Mouse (Mus musculus) embryonic facial prominence, embryonic 11.5 days (tissue): ENCODE measurements around the gene Bach2. TPM values are rescaled to one million over a fixed set of nuclear protein-coding genes. Genes with fewer than 3 reads are reported as not detected.

Experiments used
- ATAC-seq: fragments of 200-750 bp; cut with Nextera tagmentation; replicated peaks from 2 replicates; pipeline ENCODE4 v1.8.0; 2017; ENCODE audit warnings: low read depth; ENCODE audit not compliant: insufficient number of reproducible peaks, low FRiP score, low TSS enrichment
- DNase-seq: peaks from one replicate; pipeline ENCODE4 v3.0.0-alpha.2; 2015; ENCODE audit warnings: low spot score
- H3K27ac ChIP-seq: fragments of 300-500 bp; sonication (generic); replicated peaks from 2 replicates; pipeline ENCODE4 v1.5.1; 2014; ENCODE audit warnings: mild to moderate bottlenecking, low read depth, low read length, control low read depth
- H3K27me3 ChIP-seq: fragments of 300-500 bp; sonication (generic); 2 replicates; pipeline ENCODE4 v1.6.1; 2014; ENCODE audit warnings: mild to moderate bottlenecking, low read length, moderate library complexity, mixed read lengths; ENCODE audit not compliant: control insufficient read depth, insufficient read depth
- H3K36me3 ChIP-seq: fragments of 300-500 bp; sonication (generic); replicated peaks from 2 replicates; pipeline ENCODE4 v1.6.1; 2014; ENCODE audit warnings: low read depth, mild to moderate bottlenecking, low read length, moderate library complexity, mixed read lengths; ENCODE audit not compliant: control insufficient read depth, insufficient read depth
- H3K4me1 ChIP-seq: fragments of 300-500 bp; sonication (generic); 2 replicates; pipeline ENCODE4 v1.6.1; 2014; ENCODE audit warnings: low read length, mixed read lengths; ENCODE audit not compliant: control insufficient read depth, insufficient read depth
- H3K4me2 ChIP-seq: fragments of 300-500 bp; sonication (generic); 2 replicates; pipeline ENCODE4 v1.6.1; 2014; ENCODE audit warnings: low read depth, mild to moderate bottlenecking, control low read depth, low read length, moderate library complexity
- H3K4me3 ChIP-seq: fragments of 300-500 bp; sonication (generic); 2 replicates; pipeline ENCODE4 v1.5.1; 2014; ENCODE audit warnings: low read depth, low read length, control low read depth
- H3K9ac ChIP-seq: fragments of 300-500 bp; sonication (generic); replicated peaks from 2 replicates; pipeline ENCODE4 v1.6.1; 2014; ENCODE audit warnings: mild to moderate bottlenecking, control low read depth, low read length
- H3K9me3 ChIP-seq: fragments of 300-500 bp; sonication (generic); replicated peaks from 2 replicates; pipeline ENCODE4 v1.6.1; 2016; ENCODE audit warnings: mild to moderate bottlenecking, low read length, inconsistent platforms, mixed read lengths; ENCODE audit not compliant: control insufficient read depth
- WGBS: fragments of 180-500 bp; shearing (Covaris S2); extraction: QIAGEN DNeasy Blood & Tissue Kit; methylation state at CpG from one replicate; pipeline ENCODE4 v1.1.7; 2014; 5-methylcytosine and 5-hydroxymethylcytosine counted together
- polyA plus RNA-seq: library from polyadenylated mRNA; unstranded; fragments of >200 nt; fragmentation: Nextera tagmentation; extraction: Ambion mirVana; gene quantifications from 2 replicates; pipeline ENCODE4 v1.2.1, GENCODE M21; 2014

Gene Bach2
- polyA plus RNA-seq, 1 experiment from 2014 or later, result 11.5 TPM

- no peak overlapping the region for H3K9ac ChIP-seq
- no peak overlapping the region for H3K27ac ChIP-seq
- DNase-seq (no peak), ATAC-seq (no peak)
- H3K36me3 ChIP-seq, result no peaks in the 10 kb centered on the region
- WGBS, result 35% methylated on average over 11 of the region's 11 CpGs
- H3K4me2 ChIP-seq, result no peak overlapping the region
- no peaks in the 10 kb centered on the region for H3K9me3 ChIP-seq
- H3K27me3 ChIP-seq, result no peaks in the 10 kb centered on the region
- peaks cover 9% of the 10 kb centered on the region for H3K4me1 ChIP-seq
- no peak overlapping the region for H3K4me3 ChIP-seq
Observed at GRCm38 (mm10) chr4:32387479-32388240, 149.1 kb downstream of the Bach2 start.

GRCm38 (mm10) chr4:32388564-32388963 lies 150.0 kb downstream of the Bach2 start:
- Histone ChIP-seq H3K9me3 (no peaks in the 10 kb centered on the region), H3K4me3 (no peak overlapping the region), H3K36me3 (no peaks in the 10 kb centered on the region), H3K9ac (no peak overlapping the region), H3K4me2 (no peak overlapping the region), H3K27me3 (no peaks in the 10 kb centered on the region), H3K27ac (no peak overlapping the region), H3K4me1 (peaks cover 9% of the 10 kb centered on the region)
- WGBS, result 71% methylated on average over 9 of the region's 9 CpGs
- ATAC-seq (no peak), DNase-seq (no peak)

DNA sequence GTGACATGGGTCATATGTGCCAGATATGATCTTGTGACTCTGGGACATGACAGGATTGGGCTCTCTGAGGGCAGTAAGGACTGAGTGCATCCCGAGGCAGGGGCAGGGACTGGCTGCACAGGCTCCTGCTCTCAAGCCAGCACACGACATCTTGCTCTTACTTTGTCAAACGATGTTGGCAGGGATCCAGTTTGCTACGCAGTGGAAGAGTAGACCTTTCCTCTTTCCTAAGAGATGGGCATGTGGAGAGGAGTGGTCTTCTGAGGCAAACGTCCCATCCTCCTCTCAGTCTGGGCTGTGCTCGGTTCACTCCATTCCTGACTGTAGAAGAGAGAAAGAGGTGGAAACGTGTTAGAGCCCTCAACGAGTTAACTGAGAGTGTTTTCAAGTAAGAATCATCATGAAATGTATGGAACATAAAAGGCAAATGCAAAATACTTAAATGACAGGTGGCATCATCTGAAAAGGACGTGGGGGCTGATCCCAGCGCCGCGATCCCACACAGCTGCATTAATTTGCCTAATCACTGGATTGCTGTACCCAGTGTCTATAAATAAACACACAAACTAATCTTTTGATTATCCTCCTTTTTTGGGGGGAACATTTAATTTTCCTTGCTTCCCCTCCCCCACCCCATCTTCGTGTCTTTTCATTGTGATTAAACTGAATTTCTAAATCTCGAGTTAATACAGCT lies 150.7 kb downstream of the Bach2 start:
- H3K4me3 ChIP-seq, result no peak overlapping the region
- DNase-seq, result no peak
- no peak overlapping the region for H3K4me2 ChIP-seq
- H3K36me3 ChIP-seq, result no peaks in the 10 kb centered on the region
- peaks cover 9% of the 10 kb centered on the region for H3K4me1 ChIP-seq
- H3K9ac ChIP-seq, result no peak overlapping the region
- 76% methylated on average over 14 of the region's 14 CpGs for WGBS
- H3K9me3 ChIP-seq, result no peaks in the 10 kb centered on the region
- H3K27ac ChIP-seq, result no peak overlapping the region
- H3K27me3 ChIP-seq, result no peaks in the 10 kb centered on the region
- ATAC-seq, result no peak

- Histone ChIP-seq H3K36me3 (no peaks in the 10 kb centered on the region), H3K4me3 (no peak overlapping the region), H3K4me1 (peaks cover 9% of the 10 kb centered on the region), H3K27me3 (no peaks in the 10 kb centered on the region), H3K9me3 (no peaks in the 10 kb centered on the region), H3K9ac (no peak overlapping the region), H3K27ac (no peak overlapping the region), H3K4me2 (no peak overlapping the region)
- no peak for DNase-seq
- ATAC-seq, result no peak
- WGBS, result 91% methylated on average over 8 of the region's 8 CpGs
Observed at GRCm38 (mm10) chr4:32391260-32391659, 152.7 kb downstream of the Bach2 start.

- H3K9me3 ChIP-seq, result no peaks in the 10 kb centered on the region
Observed at GRCm38 (mm10) chr4:32393226-32393625, 154.6 kb downstream of the Bach2 start.

GRCm38 (mm10) chr4:32393951-32394350 lies 155.3 kb downstream of the Bach2 start:
- Histone ChIP-seq H3K4me1 (peaks cover 2% of the 10 kb centered on the region; the same call in 1 of the 2 replicates), H3K36me3 (no peaks in the 10 kb centered on the region), H3K9ac (no peak overlapping the region), H3K27me3 (no peaks in the 10 kb centered on the region), H3K9me3 (no peaks in the 10 kb centered on the region), H3K27ac (no peak overlapping the region), H3K4me3 (no peak overlapping the region), H3K4me2 (no peak overlapping the region)
- DNase-seq (no peak), ATAC-seq (no peak)
- WGBS, result 47% methylated on average over 1 of the region's 1 CpGs

More at GRCm38 (mm10) chr4:32393226-32393625, 154.6 kb downstream of the Bach2 start:
- 80% methylated on average over 3 of the region's 3 CpGs for WGBS
- DNase-seq (no peak), ATAC-seq (no peak)
- Histone ChIP-seq H3K27me3 (no peaks in the 10 kb centered on the region), H3K4me3 (no peak overlapping the region), H3K27ac (no peak overlapping the region), H3K4me2 (no peak overlapping the region), H3K9ac (no peak overlapping the region), H3K4me1 (peaks cover 3% of the 10 kb centered on the region; the same call in 1 of the 2 replicates), H3K36me3 (no peaks in the 10 kb centered on the region)

DNA sequence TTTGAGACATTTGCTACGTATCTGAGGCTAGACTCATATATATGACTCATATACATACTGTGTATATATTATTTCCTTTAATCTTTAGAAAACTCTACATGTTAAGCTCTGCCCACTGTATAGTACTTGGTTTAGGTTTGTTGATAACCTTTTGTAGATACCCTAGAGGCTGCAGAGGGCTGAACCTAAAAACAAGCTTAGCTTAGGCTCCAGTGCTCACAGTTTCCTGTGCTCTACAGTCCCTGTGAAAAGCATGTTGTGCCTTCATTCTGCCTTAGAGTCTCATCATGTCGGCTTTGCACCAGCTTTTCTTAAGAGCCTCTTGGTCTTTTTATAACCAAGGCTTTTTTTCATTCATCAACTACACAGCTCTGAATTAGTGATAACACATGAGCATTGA lies 156.2 kb downstream of the Bach2 start:
- DNase-seq (no peak), ATAC-seq (no peak)
- Histone ChIP-seq H3K9me3 (no peaks in the 10 kb centered on the region), H3K9ac (no peak overlapping the region), H3K4me3 (no peak overlapping the region), H3K4me2 (no peak overlapping the region), H3K4me1 (no peaks in the 10 kb centered on the region), H3K27ac (no peak overlapping the region), H3K27me3 (no peaks in the 10 kb centered on the region), H3K36me3 (no peaks in the 10 kb centered on the region)
- WGBS, result 89% methylated on average over 2 of the region's 2 CpGs

DNA sequence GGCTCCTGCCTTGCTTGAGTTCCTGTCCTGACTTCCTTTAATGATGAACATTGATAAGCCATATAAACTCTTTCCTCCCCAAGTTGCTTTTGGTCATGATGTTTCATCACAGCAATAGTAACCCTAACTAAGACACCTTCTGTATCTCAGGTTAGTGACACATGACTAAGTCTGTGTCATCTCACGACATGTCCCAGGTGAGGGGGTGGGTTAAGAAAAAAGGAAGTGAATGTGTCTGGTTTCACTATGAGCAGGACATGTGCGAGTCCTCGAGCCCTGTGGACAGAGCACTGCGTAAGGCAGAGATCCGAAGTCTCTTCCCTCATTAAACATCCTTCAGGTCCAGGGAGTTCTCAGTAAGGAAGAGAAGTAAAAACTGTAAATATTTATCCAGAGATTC lies 162.9 kb downstream of the Bach2 start:
- no peak for DNase-seq
- no peaks in the 10 kb centered on the region for H3K36me3 ChIP-seq
- no peak for ATAC-seq
- no peaks in the 10 kb centered on the region for H3K9me3 ChIP-seq
- 93% methylated on average over 5 of the region's 5 CpGs for WGBS
- H3K9ac ChIP-seq, result no peak overlapping the region
- no peaks in the 10 kb centered on the region for H3K4me1 ChIP-seq
- no peak overlapping the region for H3K4me2 ChIP-seq
- no peaks in the 10 kb centered on the region for H3K27me3 ChIP-seq
- no peak overlapping the region for H3K27ac ChIP-seq
- H3K4me3 ChIP-seq, result no peak overlapping the region
